Mouse (Mus musculus) gastrocnemius, adult 18-20 months (tissue): ENCODE results near the gene Gm10306. TPM values are rescaled to one million over a fixed set of nuclear protein-coding genes. Genes with fewer than 3 reads are reported as not detected.

ENCODE experiments used
- DNase-seq: peaks from one replicate; pipeline ENCODE4 v3.0.0; 2021; ENCODE audit warnings: low spot score
- total RNA-seq, 2 experiments: library from RNA; stranded (reverse); gene quantifications; 2 replicates each; pipeline ENCODE4 v1.2.3; 2021

Gene Gm10306
- total RNA-seq, 2 experiments from 2014 or later = not detected

- DNase-seq = no peak
These were observed 49.2 kb downstream of the Gm10306 start for GRCm38 (mm10) chr4:94605591-94605990.

Other genes with a start within 250 kb of the Gm10306 start
- gene Caap1, start 250 bp downstream of the Gm10306 start, total RNA-seq = 1 to 10 TPM; 1.9 to 2.0 TPM
- 10 to 100 TPM; 31.3 to 38.0 TPM for gene Plaa, start 46.7 kb downstream of the Gm10306 start, total RNA-seq
- 1 to 10 TPM; 6.3 to 6.4 TPM for gene Ift74, start 57.9 kb downstream of the Gm10306 start, total RNA-seq
- gene Lrrc19, start 93.6 kb downstream of the Gm10306 start, total RNA-seq = not detected
- 10 to 100 TPM in 1 of 2 experiments, 1 to 10 TPM in 1; 8.8 to 12.2 TPM for gene Tek, start 182.7 kb downstream of the Gm10306 start, total RNA-seq